Mouse (Mus musculus) kidney, embryonic 15.5 days (tissue): ENCODE results near the gene Krtap4-7. TPM values are rescaled to one million over a fixed set of nuclear protein-coding genes. Genes with fewer than 3 reads are reported as not detected.
"Not testable (repeated sequence)": the region's sequence is repeated elsewhere in the genome, so short reads cannot be mapped to it uniquely, and the experiment has no call there.

Source experiments
- ATAC-seq: fragments of 200-750 bp; cut with Nextera tagmentation; replicated peaks from 2 replicates; pipeline ENCODE4 v1.8.0; 2017; ENCODE audit warnings: moderate TSS enrichment; ENCODE audit not compliant: low FRiP score
- H3K27ac ChIP-seq: fragments of 300-500 bp; sonication (generic); 2 replicates; pipeline ENCODE4 v1.5.1; 2015; ENCODE audit warnings: mild to moderate bottlenecking, inconsistent platforms
- H3K27me3 ChIP-seq: fragments of 300-500 bp; sonication (generic); 2 replicates; pipeline ENCODE4 v1.6.1; 2015; ENCODE audit warnings: inconsistent platforms
- H3K36me3 ChIP-seq: fragments of 300-500 bp; sonication (generic); 2 replicates; pipeline ENCODE4 v1.6.1; 2015; ENCODE audit warnings: inconsistent platforms
- H3K4me1 ChIP-seq: fragments of 300-500 bp; sonication (generic); 2 replicates; pipeline ENCODE4 v1.6.1; 2015; ENCODE audit warnings: inconsistent platforms
- H3K4me2 ChIP-seq: fragments of 300-500 bp; sonication (generic); 2 replicates; pipeline ENCODE4 v1.6.1; 2015; ENCODE audit warnings: moderate library complexity, mild to moderate bottlenecking, inconsistent platforms
- H3K4me3 ChIP-seq: fragments of 300-500 bp; sonication (generic); replicated peaks from 2 replicates; pipeline ENCODE4 v1.5.1; 2015; ENCODE audit warnings: mild to moderate bottlenecking, inconsistent platforms
- H3K9ac ChIP-seq: fragments of 300-500 bp; sonication (generic); 2 replicates; pipeline ENCODE4 v1.6.1; 2015; ENCODE audit warnings: mild to moderate bottlenecking, inconsistent platforms
- H3K9me3 ChIP-seq: fragments of 300-500 bp; sonication (generic); replicated peaks from 2 replicates; pipeline ENCODE4 v1.6.1; 2016; ENCODE audit warnings: inconsistent platforms
- WGBS: fragments of 180-500 bp; shearing (Covaris S2); methylation state at CpG from one replicate; pipeline ENCODE4 v1.1.7; 2015; ENCODE audit warnings: mixed read lengths; 5-methylcytosine and 5-hydroxymethylcytosine counted together
- polyA plus RNA-seq: library from polyadenylated mRNA; unstranded; fragments of >200 nt; fragmentation: Nextera tagmentation; extraction: Ambion mirVana; gene quantifications from 2 replicates; pipeline ENCODE4 v1.2.1, GENCODE M21; 2015

The Krtap4-7 gene
- polyA plus RNA-seq, result not detected in 2 replicates

DNA sequence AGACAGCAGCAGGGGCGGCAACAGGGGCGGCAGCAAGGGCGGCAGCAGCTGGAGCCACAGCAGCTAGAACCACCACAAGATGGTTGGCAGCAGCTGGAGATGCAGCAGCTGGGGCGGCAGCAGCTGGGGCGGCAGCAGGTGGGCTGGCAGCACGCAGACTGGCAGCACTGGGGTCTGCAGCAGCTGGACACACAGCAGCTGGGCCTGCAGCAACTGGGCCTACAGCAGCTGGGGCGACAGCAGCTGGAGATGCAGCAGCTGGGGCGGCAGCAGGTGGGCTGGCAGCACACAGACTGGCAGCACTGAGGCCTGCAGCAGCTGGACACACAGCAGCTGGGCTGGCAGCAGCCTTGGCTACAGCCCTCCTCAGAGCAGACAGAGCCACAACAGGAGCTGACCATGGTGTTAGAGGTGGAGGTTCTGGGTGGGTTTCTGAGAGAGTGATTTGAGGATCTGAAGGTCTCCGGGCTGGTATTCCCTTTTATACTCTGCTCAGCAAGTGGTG, at the start of gene Krtap4-7:
TSS of gene Krtap4-7 (minus strand) at position 455 of the 505 bp plus-strand sequence.
- H3K27me3 ChIP-seq, H3K4me2 ChIP-seq, H3K36me3 ChIP-seq, H3K9me3 ChIP-seq, ATAC-seq, H3K9ac ChIP-seq, H3K4me1 ChIP-seq, H3K27ac ChIP-seq, H3K4me3 ChIP-seq: not testable (repeated sequence)
- WGBS, result 74% methylated on average over 9 of the region's 9 CpGs

DNA sequence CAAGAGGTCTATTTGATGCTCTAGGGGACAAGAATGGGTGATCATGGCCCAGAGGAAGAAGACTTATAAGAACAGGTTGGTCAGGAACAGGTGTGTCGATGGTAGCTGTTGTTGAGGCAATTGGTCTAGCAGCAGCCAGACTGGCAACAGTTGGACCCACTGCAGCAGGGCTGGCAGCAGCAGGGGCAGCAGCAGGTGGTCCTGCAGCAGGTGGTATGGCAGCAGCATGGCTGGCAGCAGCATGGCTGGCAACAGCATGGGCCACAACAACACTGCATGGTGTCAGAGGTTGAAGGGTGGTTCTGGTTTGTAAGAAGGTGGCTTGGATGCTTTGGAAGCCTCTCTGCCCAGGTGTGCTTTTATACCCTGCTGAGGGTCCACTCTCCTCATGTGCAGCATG, 46.6 kb upstream of the Krtap4-7 start, which contains the start of gene Gm14190:
TSS of gene Gm14190 (minus strand) at position 278 of the 400 bp plus-strand sequence.
- ATAC-seq, result no peak
- Histone ChIP-seq H3K27me3 (no peaks in the 10 kb centered on the region), H3K4me1 (no peaks in the 10 kb centered on the region), H3K4me3 (no peak within 1 kb of the TSS), H3K36me3 (no peaks in the 10 kb centered on the region), H3K27ac (no peak within 1 kb of the TSS), H3K9me3 (no peaks in the 10 kb centered on the region), H3K9ac (no peak within 1 kb of the TSS), H3K4me2 (no peak within 1 kb of the TSS)
- WGBS, result 94% methylated on average over 1 of the region's 1 CpGs

DNA sequence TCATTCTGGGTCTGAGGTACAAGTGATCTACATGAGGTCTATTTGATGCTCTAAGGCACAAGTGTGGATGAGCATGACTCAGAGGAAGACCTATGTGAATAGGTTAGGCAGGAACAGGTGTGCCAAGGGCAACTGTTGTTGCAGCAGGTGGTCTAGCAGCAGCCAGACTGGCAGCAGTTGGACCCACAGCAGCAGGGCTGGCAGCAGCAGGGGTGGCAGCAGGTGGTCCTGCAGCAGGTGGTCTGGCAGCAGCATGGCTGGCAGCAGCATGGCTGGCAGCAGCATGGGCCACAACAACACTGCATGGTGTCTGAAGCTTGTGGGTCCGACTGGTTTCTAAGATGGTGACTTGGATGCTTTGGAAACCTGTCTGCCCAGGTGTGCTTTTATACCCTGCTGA, 41.3 kb upstream of the Krtap4-7 start:
- H3K9me3 ChIP-seq, ATAC-seq, H3K9ac ChIP-seq, H3K4me2 ChIP-seq, H3K27ac ChIP-seq, H3K4me1 ChIP-seq, H3K36me3 ChIP-seq, H3K27me3 ChIP-seq, H3K4me3 ChIP-seq: not testable (repeated sequence)
- 84% methylated on average over 1 of the region's 1 CpGs for WGBS

DNA sequence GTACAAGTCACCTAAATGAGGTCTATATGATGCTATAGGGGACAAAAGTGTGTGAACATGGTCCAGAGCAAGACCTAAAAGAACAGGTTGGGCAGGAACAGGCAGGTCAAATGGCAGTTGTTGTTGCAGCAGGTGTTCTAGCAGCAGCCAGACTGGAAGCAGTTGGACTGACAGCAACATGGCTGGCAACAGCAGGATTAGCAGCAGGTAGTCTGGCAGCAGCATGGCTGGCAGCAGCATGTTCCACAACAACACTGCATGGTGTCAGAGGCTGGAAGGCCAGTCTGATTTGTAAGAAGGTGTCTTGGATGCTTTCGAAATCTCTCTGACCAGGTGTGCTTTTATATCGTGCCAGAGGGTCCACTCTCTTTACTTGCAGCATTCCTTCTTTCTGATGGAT, 39.6 kb upstream of the Krtap4-7 start:
- Histone ChIP-seq H3K27ac (no peak overlapping the region), H3K9ac (no peak overlapping the region), H3K36me3 (no peaks in the 10 kb centered on the region), H3K4me2 (no peak overlapping the region), H3K4me1 (no peaks in the 10 kb centered on the region), H3K4me3 (no peak overlapping the region), H3K9me3 (no peaks in the 10 kb centered on the region), H3K27me3 (no peaks in the 10 kb centered on the region)
- ATAC-seq, result no peak
- 85% methylated on average over 2 of the region's 2 CpGs for WGBS

DNA sequence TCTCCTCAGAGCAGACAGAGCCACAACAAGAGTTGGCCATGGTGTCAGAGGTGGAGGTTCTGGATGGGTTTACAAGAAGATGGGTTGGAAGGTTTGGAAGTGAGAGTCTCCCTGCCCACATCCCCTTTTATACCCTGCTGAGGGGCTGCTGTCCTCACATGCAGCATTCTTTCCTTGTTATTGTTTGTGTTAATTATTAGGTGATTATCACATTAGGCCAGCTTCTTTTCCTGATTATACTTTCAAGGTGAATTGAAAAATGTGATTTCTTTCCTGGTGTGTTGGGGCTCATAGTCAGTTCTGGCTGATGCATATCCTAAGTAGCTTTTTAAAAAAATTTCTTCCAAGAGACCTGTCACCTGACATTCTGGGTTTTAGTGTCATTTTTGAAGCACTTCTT, 22.0 kb upstream of the Krtap4-7 start, which contains the start of gene Krtap4-6:
TSS of gene Krtap4-6 (minus strand) at position 101 of the 400 bp plus-strand sequence.
- no peak for ATAC-seq
- Histone ChIP-seq H3K4me3 (no peak within 1 kb of the TSS), H3K4me1 (no peaks in the 10 kb centered on the region), H3K4me2 (no peak within 1 kb of the TSS), H3K27ac (no peak within 1 kb of the TSS), H3K36me3 (no peaks in the 10 kb centered on the region), H3K9me3 (no peaks in the 10 kb centered on the region), H3K9ac (no peak within 1 kb of the TSS), H3K27me3 (no peaks in the 10 kb centered on the region)

DNA sequence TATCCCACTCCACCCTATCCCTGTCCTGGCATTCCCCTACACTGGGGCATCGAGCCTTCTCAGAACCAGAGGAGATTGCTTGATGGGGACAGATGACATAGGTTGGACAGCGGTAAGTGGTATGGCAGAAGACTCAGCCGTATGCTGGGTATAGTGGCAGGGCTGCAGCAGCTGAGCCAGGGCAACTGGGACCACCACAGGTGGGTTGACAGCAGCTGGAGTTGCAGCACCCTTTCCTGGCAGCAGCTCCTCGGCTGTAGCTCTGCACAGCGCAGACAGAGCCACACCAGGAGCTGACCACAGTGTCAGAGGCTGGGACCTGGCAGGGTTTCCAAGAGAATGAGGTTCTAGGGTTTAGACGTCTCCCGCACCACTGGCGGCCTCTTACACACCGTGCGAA, 18.9 kb upstream of the Krtap4-7 start:
- H3K4me2 ChIP-seq, result no peak overlapping the region
- H3K9ac ChIP-seq, result no peak overlapping the region
- no peak overlapping the region for H3K4me3 ChIP-seq
- H3K27ac ChIP-seq, result no peak overlapping the region
- no peaks in the 10 kb centered on the region for H3K27me3 ChIP-seq
- no peaks in the 10 kb centered on the region for H3K4me1 ChIP-seq
- no peaks in the 10 kb centered on the region for H3K36me3 ChIP-seq
- ATAC-seq, result no peak
- H3K9me3 ChIP-seq, result no peaks in the 10 kb centered on the region
- 86% methylated on average over 10 of the region's 10 CpGs for WGBS

DNA sequence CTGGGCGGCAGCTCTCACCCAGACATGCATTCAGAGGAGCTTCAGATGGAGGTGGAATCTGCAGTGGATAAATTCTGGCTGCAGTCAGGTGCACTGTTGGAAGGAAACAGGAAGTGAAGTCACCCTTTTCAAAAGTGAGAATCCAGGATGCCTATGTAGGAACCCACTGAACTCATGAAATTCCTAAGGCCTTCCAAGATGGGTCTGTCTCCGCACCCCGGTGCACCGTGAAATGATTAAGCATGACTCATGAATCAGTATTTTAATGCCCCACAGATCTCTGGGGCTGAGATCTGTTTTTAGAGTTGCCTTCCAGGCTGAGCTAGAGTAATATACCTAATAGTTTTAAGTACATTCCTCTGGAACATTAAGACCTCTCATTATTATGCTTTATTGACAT, 15.4 kb upstream of the Krtap4-7 start:
- no peaks in the 10 kb centered on the region for H3K36me3 ChIP-seq
- no peak overlapping the region for H3K9ac ChIP-seq
- H3K27ac ChIP-seq, result no peak overlapping the region
- no peak overlapping the region for H3K4me3 ChIP-seq
- no peak overlapping the region for H3K4me2 ChIP-seq
- no peak for ATAC-seq
- WGBS, result 81% methylated on average over 4 of the region's 4 CpGs
- H3K4me1 ChIP-seq, result no peaks in the 10 kb centered on the region
- H3K9me3 ChIP-seq, result no peaks in the 10 kb centered on the region
- no peaks in the 10 kb centered on the region for H3K27me3 ChIP-seq

DNA sequence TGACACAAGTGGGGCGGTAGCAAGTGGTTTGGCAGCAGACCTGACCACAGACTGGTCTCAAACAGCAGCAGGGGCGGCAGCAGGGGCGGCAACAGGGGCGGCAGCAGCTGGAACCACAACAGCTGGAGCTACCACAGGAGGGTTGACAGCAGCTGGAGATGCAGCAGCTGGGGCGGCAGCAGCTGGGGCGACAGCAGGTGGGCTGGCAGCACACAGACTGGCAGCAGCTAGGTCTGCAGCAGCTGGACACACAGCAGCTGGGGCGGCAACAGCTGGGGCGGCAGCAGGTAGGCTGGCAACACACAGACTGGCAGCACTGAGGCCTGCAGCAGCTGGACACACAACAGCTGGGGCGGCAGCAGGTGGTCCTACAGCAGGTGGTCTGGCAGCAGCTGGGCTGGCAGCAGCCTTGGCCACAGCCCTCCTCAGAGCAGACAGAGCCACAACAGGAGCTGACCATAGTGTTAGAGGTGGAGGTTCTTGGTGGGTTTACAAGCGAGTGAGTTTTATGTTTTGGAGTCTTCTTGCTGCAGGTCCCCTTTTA, 14.7 kb upstream of the Krtap4-7 start, which contains the start of gene Gm11563:
TSS of gene Gm11563 (minus strand) at position 494 of the 544 bp plus-strand sequence.
- H3K9ac ChIP-seq, H3K27me3 ChIP-seq, H3K27ac ChIP-seq, H3K36me3 ChIP-seq, ATAC-seq, H3K4me3 ChIP-seq, H3K4me2 ChIP-seq, H3K9me3 ChIP-seq, H3K4me1 ChIP-seq: not testable (repeated sequence)
- 66% methylated on average over 10 of the region's 10 CpGs for WGBS

DNA sequence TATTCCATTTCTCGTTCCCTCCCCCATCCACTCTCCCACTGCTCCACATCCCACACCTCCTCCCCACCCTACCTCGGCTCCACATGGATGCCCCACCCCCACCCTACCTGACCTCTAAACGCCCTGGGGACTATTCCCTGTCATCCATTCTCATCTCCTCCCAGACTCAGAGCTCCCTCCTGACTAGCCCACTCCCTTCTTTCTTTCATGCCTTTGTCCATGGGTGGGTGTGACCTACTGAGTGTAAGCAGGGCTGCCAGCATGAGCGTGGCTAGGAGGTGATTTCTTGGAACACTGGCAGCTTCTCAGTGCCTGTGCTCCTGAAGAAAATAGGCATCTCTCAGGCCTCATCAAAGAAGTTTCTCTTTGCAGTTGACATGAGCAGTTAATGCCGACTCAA, 13.2 kb upstream of the Krtap4-7 start:
- Histone ChIP-seq H3K36me3 (no peaks in the 10 kb centered on the region), H3K27ac (no peak overlapping the region), H3K9me3 (no peaks in the 10 kb centered on the region), H3K4me3 (no peak overlapping the region), H3K4me1 (no peaks in the 10 kb centered on the region), H3K4me2 (no peak overlapping the region), H3K9ac (no peak overlapping the region), H3K27me3 (no peaks in the 10 kb centered on the region)
- 37% methylated on average over 5 of the region's 5 CpGs for WGBS
- no peak for ATAC-seq

DNA sequence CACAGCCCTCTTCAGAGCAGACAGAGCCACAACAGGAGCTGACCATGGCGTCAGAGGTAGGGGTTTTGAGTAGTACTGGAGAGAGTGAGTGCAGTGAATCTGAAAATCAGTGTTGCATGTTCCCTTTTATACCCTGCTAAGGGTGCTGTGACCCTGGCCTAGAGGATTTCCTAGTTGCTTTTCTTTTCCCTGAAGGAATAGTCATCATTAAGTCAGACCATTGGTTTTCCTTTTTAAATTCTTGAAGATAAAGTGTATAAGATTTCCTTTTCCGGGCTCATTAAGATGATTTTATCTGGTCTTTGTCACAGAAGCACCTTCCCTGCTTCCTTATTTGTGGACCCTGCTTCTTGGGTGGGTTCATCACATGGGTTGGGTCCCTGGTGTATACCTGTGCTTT, 6.2 kb upstream of the Krtap4-7 start, which contains the start of gene Gm11555:
TSS of gene Gm11555 (minus strand) at position 101 of the 400 bp plus-strand sequence.
- no peaks in the 10 kb centered on the region for H3K27me3 ChIP-seq
- no peaks in the 10 kb centered on the region for H3K36me3 ChIP-seq
- WGBS, result 77% methylated on average over 2 of the region's 2 CpGs
- ATAC-seq, result no peak
- H3K4me3 ChIP-seq, result no peak within 1 kb of the TSS
- no peak within 1 kb of the TSS for H3K9ac ChIP-seq
- H3K9me3 ChIP-seq, result no peaks in the 10 kb centered on the region
- H3K4me2 ChIP-seq, result no peak within 1 kb of the TSS
- H3K27ac ChIP-seq, result no peak within 1 kb of the TSS
- no peaks in the 10 kb centered on the region for H3K4me1 ChIP-seq

DNA sequence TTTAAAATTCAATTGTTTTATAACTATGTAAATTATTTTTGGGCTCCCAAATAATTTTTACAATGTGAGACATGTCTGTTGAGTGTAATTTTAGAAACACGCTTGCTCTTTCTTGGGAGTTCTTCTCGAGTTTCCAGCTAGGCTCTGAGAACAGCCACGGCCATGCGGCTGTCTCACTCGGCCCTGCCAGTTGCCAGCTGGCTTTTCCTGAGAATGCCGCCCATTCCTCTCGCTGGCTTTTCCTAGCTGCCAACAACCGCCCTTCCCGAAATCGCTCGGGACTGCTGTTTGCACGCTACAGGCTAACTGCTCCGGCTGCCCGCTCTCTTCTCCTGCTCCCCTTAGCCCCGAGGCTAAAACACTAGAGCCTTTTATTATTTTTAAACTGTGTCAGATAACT, 2.6 kb upstream of the Krtap4-7 start:
- H3K4me2 ChIP-seq, result no peak overlapping the region
- H3K27me3 ChIP-seq, result no peaks in the 10 kb centered on the region
- 76% methylated on average over 15 of the region's 15 CpGs for WGBS
- H3K27ac ChIP-seq, result no peak overlapping the region
- ATAC-seq, result no peak
- H3K4me1 ChIP-seq, result no peaks in the 10 kb centered on the region
- no peak overlapping the region for H3K9ac ChIP-seq
- H3K9me3 ChIP-seq, result no peaks in the 10 kb centered on the region
- no peaks in the 10 kb centered on the region for H3K36me3 ChIP-seq
- no peak overlapping the region for H3K4me3 ChIP-seq

DNA sequence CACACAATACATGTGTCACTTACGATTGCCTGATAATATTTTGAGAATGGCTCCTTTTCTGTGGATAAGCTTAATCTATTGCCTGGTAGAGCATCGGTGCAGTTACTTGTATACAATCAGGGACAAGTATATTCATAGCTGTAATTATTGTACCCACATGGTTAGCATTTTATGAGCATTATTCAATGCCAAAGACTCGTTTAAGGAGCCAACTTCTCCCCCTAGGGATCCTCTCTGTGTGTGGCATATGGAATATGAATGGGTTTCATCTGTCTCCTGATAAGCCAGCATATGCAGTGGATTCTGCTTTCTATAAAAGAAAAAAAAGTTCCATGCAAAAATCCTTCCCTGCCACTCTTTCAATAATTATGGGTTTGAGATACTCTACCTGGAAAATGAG, 462 bp upstream of the Krtap4-7 start:
- Histone ChIP-seq H3K27me3 (no peaks in the 10 kb centered on the region), H3K36me3 (no peaks in the 10 kb centered on the region), H3K4me3 (no peak overlapping the region), H3K4me2 (no peak overlapping the region), H3K4me1 (no peaks in the 10 kb centered on the region), H3K9ac (no peak overlapping the region), H3K27ac (no peak overlapping the region), H3K9me3 (no peaks in the 10 kb centered on the region)
- ATAC-seq, result no peak
- 70% methylated on average over 3 of the region's 3 CpGs for WGBS

DNA sequence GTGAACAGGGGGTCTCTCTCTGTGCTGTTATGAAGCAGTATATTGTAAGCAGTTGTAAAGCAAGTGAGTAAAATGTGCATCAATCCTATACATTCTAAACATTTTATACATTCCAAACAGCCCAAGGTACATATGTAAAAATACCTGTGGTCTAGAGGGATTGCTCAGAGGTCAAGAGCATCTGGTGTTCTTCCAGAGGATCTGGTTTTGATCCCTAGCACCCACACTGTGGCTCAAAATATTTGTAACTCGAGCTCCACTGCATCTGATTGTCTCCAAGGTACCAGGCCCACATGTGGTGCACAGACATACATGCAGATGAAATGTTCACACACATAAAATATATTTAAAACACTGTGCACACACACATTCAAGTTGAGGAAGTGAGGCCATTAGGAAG, 3.0 kb downstream of the Krtap4-7 start:
- no peak for ATAC-seq
- Histone ChIP-seq H3K4me2 (no peak overlapping the region), H3K4me3 (no peak overlapping the region), H3K36me3 (no peaks in the 10 kb centered on the region), H3K9me3 (no peaks in the 10 kb centered on the region), H3K27me3 (no peaks in the 10 kb centered on the region), H3K4me1 (no peaks in the 10 kb centered on the region), H3K9ac (no peak overlapping the region), H3K27ac (no peak overlapping the region)
- 36% methylated on average over 1 of the region's 1 CpGs for whole genome bisulfite sequencing
